In genomic region chr4:31971437-31971836, GRCm38 (mm10) we compare ENCODE assay signal across 25 mouse cellular contexts. TPM values are rescaled to one million over a fixed set of nuclear protein-coding genes. Genes with fewer than 3 reads are reported as not detected.
A peak's percentile ranks its signal among the peaks of the same experiment; 100 is the strongest.
DNase-seq lines count a peak whose midpoint lies in the region; ATAC-seq and TF ChIP-seq lines count a peak whose summit lies in the region.
"Had no signal": no experiment of that assay in that cellular context is flagged by ENCODE, and none has a peak within 500 bp of the region (broad histone marks: within the 10 kb centered on the region; RNA-seq: fewer than 3 reads in every experiment).

No protein-coding gene starts in this region.

- H3K4me1 ChIP-seq in lung, embryonic 14.5 days (ENCODE audit: insufficient read depth) = no peaks in the 10 kb centered on the region
- no peaks in the 10 kb centered on the region for H3K4me1 ChIP-seq in intestine, embryonic 16.5 days (ENCODE audit: control insufficient read depth, insufficient read depth, low read length)
- H3K4me1 ChIP-seq: embryonic facial prominence, embryonic 12.5 days; embryonic facial prominence, embryonic 15.5 days had no signal

- H3K4me2 ChIP-seq in lung, embryonic 14.5 days = no peak overlapping the region
- no peak overlapping the region for H3K4me2 ChIP-seq in intestine, embryonic 16.5 days (ENCODE audit: low read depth, low read length)
- H3K4me2 ChIP-seq: embryonic facial prominence, embryonic 12.5 days; embryonic facial prominence, embryonic 15.5 days; heart, embryonic 15.5 days; hindbrain, embryonic 14.5 days had no signal

- 0 out of 2 replicates have a peak, but pooled peaks cover 5% of the 10 kb centered on the region for H3K36me3 ChIP-seq in lung, embryonic 14.5 days (ENCODE audit: insufficient read depth)
- H3K36me3 ChIP-seq in intestine, embryonic 16.5 days (ENCODE audit: control insufficient read depth, insufficient read depth, low read length) = no peaks in the 10 kb centered on the region
- H3K36me3 ChIP-seq: heart, embryonic 15.5 days had no signal

- no peaks in the 10 kb centered on the region for H3K27me3 ChIP-seq in lung, embryonic 14.5 days (ENCODE audit: insufficient read depth, low read length)
- H3K27me3 ChIP-seq in intestine, embryonic 16.5 days (replicated peaks; ENCODE audit: control insufficient read depth, insufficient read depth, low read length) = no peaks in the 10 kb centered on the region
- H3K27me3 ChIP-seq: CH12.LX; embryonic facial prominence, embryonic 12.5 days; embryonic facial prominence, embryonic 15.5 days; heart, embryonic 15.5 days; Patski had no signal

- TF ChIP-seq CTCF in lung, embryonic 14.5 days (IDR thresholded peaks at IDR 0.05; ENCODE audit: low read depth) = no peak

- ATAC-seq in frontal cortex, adult (ENCODE audit: low TSS enrichment) = peak; percentile 59; the same call in 1 of the 2 replicates
- ATAC-seq in lung, embryonic 14.5 days (ENCODE audit: insufficient read depth) = no peak
- ATAC-seq in megakaryocyte progenitor cell, adult 5-6 weeks (replicated peaks; ENCODE audit: poor library complexity) = peak; percentile 40; the same call in 1 of the 2 replicates
- no peak for ATAC-seq in intestine, embryonic 16.5 days
- ATAC-seq: forebrain, embryonic 14.5 days; Patski had no signal

- peak overlapping the region; percentile 21; the same call in 1 of the 2 replicates for H3K9ac ChIP-seq in lung, embryonic 14.5 days
- no peak overlapping the region for H3K9ac ChIP-seq in intestine, embryonic 16.5 days (ENCODE audit: low read depth, low read length)
- H3K9ac ChIP-seq: embryonic facial prominence, embryonic 12.5 days; embryonic facial prominence, embryonic 15.5 days; forebrain, postnatal 0 days; heart, embryonic 15.5 days; hindbrain, embryonic 14.5 days had no signal

- H3K27ac ChIP-seq in lung, embryonic 14.5 days (ENCODE audit: low read depth) = no peak overlapping the region
- no peak overlapping the region for H3K27ac ChIP-seq in intestine, embryonic 16.5 days (ENCODE audit: low read length)
- H3K27ac ChIP-seq: embryonic facial prominence, embryonic 12.5 days; embryonic facial prominence, embryonic 15.5 days; heart, embryonic 15.5 days; hindbrain, embryonic 14.5 days; hindbrain, postnatal 0 days had no signal

- WGBS in lung, embryonic 14.5 days = 62% methylated on average over 1 of the region's 1 CpGs
- WGBS in intestine, embryonic 16.5 days = 82% methylated on average over 1 of the region's 1 CpGs

- no peak for DNase-seq in frontal cortex, postnatal 10 days (ENCODE audit: low spot score in 2 of 2)
- no peak for DNase-seq in lung, embryonic 14.5 days
- DNase-seq in lung, postnatal 25 days (ENCODE audit: low spot score) = no peak
- no peak for DNase-seq in heart, adult 8-10 months (ENCODE audit: low spot score)
- DNase-seq: adrenal gland, postnatal 10 days; adrenal gland, postnatal 36 days; cerebellum, adult 11 months; cerebellum, adult 2 months; cerebellum, adult 9-11 months; gastrocnemius, postnatal 10 days; gastrocnemius, postnatal 36 days; heart, postnatal 4 days had no signal

- no peak overlapping the region for H3K4me3 ChIP-seq in lung, embryonic 14.5 days (ENCODE audit: low read depth, low read length)
- H3K4me3 ChIP-seq in intestine, embryonic 16.5 days (ENCODE audit: low read length) = no peak overlapping the region
- H3K4me3 ChIP-seq: embryonic facial prominence, embryonic 12.5 days; embryonic facial prominence, embryonic 15.5 days; heart, embryonic 15.5 days had no signal

- no peaks in the 10 kb centered on the region for H3K9me3 ChIP-seq in lung, embryonic 14.5 days (ENCODE audit: low read depth, low read length)
- H3K9me3 ChIP-seq in intestine, embryonic 16.5 days (ENCODE audit: control insufficient read depth, low read length) = no peaks in the 10 kb centered on the region
- H3K9me3 ChIP-seq: embryonic facial prominence, embryonic 12.5 days; embryonic facial prominence, embryonic 15.5 days; G1E; heart, embryonic 15.5 days had no signal

RNA-seq across cellular contexts. Expression of gene Map3k7, which starts 7.5 kb away (rescaled TPM):
- polyA plus RNA-seq in lung, embryonic 14.5 days (2014; fragmentation: Nextera tagmentation; extraction: Ambion mirVana) = 47.5 TPM in 2 replicates
- total RNA-seq in megakaryocyte progenitor cell, adult 5-6 weeks (2015) = 30.4 and 39.5 TPM in 2 replicates
- total RNA-seq in megakaryocyte progenitor cell, adult 5-6 weeks (2017) = 23.3 and 24.3 TPM in 2 replicates
- polyA plus RNA-seq in intestine, embryonic 16.5 days (2015; fragmentation: Nextera tagmentation; extraction: Ambion mirVana) = 5.3 and 13.8 TPM in 2 replicates
- 10 to 100 TPM; 45.6 to 56.4 (median 54.6) TPM for total RNA-seq in heart, adult 8-10 months (2022)

Comparison
In these comparisons a context has a peak if more than half of its experiments do, and no peak if none do; other contexts are left out.
1. ATAC-seq: peak in frontal cortex, adult (single experiment) and megakaryocyte progenitor cell, adult 5-6 weeks (single experiment); none in lung, embryonic 14.5 days (single experiment) and intestine, embryonic 16.5 days (single experiment).